ENCODE assay signal across 7 mouse cellular contexts in genomic region chr1:170387180-170387912, GRCm38 (mm10).
A peak's percentile ranks its signal among the peaks of the same experiment; 100 is the strongest.
DNase-seq lines count a peak whose midpoint lies in the region; ATAC-seq and TF ChIP-seq lines count a peak whose summit lies in the region.

No protein-coding gene starts in this region.

- ATAC-seq in forebrain, postnatal 0 days = peak; percentile 93
- ATAC-seq in CD4-positive, CD25-positive, alpha-beta regulatory T cell, adult 4 months = no peak

- TF ChIP-seq CTCF in cortical plate, adult 2 months (IDR thresholded peaks at IDR 0.05; ENCODE audit: extremely low read depth, insufficient read depth, low read length) = no peak
- peak; percentile 52 for TF ChIP-seq CTCF in forebrain, postnatal 0 days (IDR thresholded peaks at IDR 0.05; ENCODE audit: low read depth)

- no peak overlapping the region for H3K9ac ChIP-seq in forebrain, postnatal 0 days

- H3K9me3 ChIP-seq in forebrain, postnatal 0 days (ENCODE audit: low read length) = no peaks in the 10 kb centered on the region

- H3K27ac ChIP-seq in cortical plate, adult 2 months (ENCODE audit: insufficient read depth, low read length) = 0 out of 2 replicates have a peak overlapping the region, but pooled peaks have one; percentile 9
- peak overlapping the region; percentile 66 for H3K27ac ChIP-seq in forebrain, postnatal 0 days (ENCODE audit: low read depth, low read length)

- no peak overlapping the region for H3K4me2 ChIP-seq in forebrain, postnatal 0 days (ENCODE audit: low read depth)

- peak; percentile 83 for DNase-seq in forebrain, postnatal 0 days
- peak; percentile 32 for DNase-seq in kidney, adult 11 months
- peak; percentile 52 to 67 for DNase-seq in left cerebral cortex, adult 9 months (ENCODE audit: low spot score in 2 of 2)
- peak; percentile 94 for DNase-seq in retina, postnatal 1 day
- no peak for DNase-seq in urinary bladder, postnatal 14 days (ENCODE audit: low spot score)

- H3K4me3 ChIP-seq in cortical plate, adult 2 months (ENCODE audit: insufficient read depth, low read length) = no peak overlapping the region
- no peak overlapping the region for H3K4me3 ChIP-seq in forebrain, postnatal 0 days (ENCODE audit: low read depth, low read length)

- WGBS in forebrain, postnatal 0 days = 13% methylated on average over 12 of the region's 12 CpGs

- H3K4me1 ChIP-seq in cortical plate, adult 2 months (ENCODE audit: control insufficient read depth, insufficient read depth, low read length) = peaks cover 16% of the 10 kb centered on the region
- peaks cover 8% of the 10 kb centered on the region; the same call in 1 of the 2 replicates for H3K4me1 ChIP-seq in forebrain, postnatal 0 days (ENCODE audit: insufficient read depth)

- TF ChIP-seq POLR2A in cortical plate, adult 2 months (IDR thresholded peaks at IDR 0.05; ENCODE audit: extremely low read depth, insufficient read depth, low read length) = no peak

- H3K36me3 ChIP-seq in forebrain, postnatal 0 days (ENCODE audit: insufficient read depth) = no peaks in the 10 kb centered on the region

- H3K27me3 ChIP-seq in forebrain, postnatal 0 days (ENCODE audit: insufficient read depth, low read length) = no peaks in the 10 kb centered on the region
